Mouse (Mus musculus) CH12.LX (cell line): ENCODE data around the gene Dusp15. TPM values are rescaled to one million over a fixed set of nuclear protein-coding genes. Genes with fewer than 3 reads are reported as not detected.

ENCODE experiments used
- DNase-seq: peaks from one replicate; pipeline ENCODE4 v3.0.0-alpha.2; 2013; ENCODE audit errors: extremely low read depth
- H3K27ac ChIP-seq: 2 replicates; pipeline ENCODE4 v1.5.1; 2012; ENCODE audit warnings: low read depth, mild to moderate bottlenecking, control low read depth, moderate library complexity; ENCODE audit not compliant: insufficient read depth
- H3K27me3 ChIP-seq: replicated peaks from 2 replicates; pipeline ENCODE3; 2012; ENCODE audit warnings: inconsistent platforms
- H3K36me3 ChIP-seq, 2 experiments: replicated peaks in 1 of 2; 2 replicates each; pipeline versions ENCODE3 to v1.6.1; 2012; ENCODE audit warnings: inconsistent platforms in 1 of 2, low read length in 1 of 2, mild to moderate bottlenecking in 1 of 2, mixed read lengths in 1 of 2, moderate library complexity in 1 of 2; ENCODE audit not compliant: control insufficient read depth in 1 of 2, insufficient read depth in 1 of 2
- H3K4me1 ChIP-seq, 2 experiments: 2 replicates each; pipeline ENCODE4 v1.6.1; 2012; ENCODE audit warnings: inconsistent platforms in 1 of 2, moderate library complexity in 1 of 2; ENCODE audit not compliant: insufficient read depth in 2 of 2, control insufficient read depth in 1 of 2
- H3K4me2 ChIP-seq: 2 replicates; pipeline ENCODE4 v1.6.1; 2012; ENCODE audit warnings: low read depth, mild to moderate bottlenecking, control low read depth; ENCODE audit not compliant: poor library complexity, insufficient read depth, severe bottlenecking
- H3K4me3 ChIP-seq, 3 experiments: fragments of 150-350 bp in 1 of 3; sonication (generic) in 1 of 3; replicated peaks in 1 of 3; 2 replicates each; pipeline versions ENCODE3 to v1.5.1; 2011 to 2012; ENCODE audit warnings: low read depth in 2 of 3, low read length in 2 of 3, mild to moderate bottlenecking in 2 of 3, moderate library complexity in 2 of 3, control low read depth in 1 of 3, improper control_type of control experiment in 1 of 3, inconsistent platforms in 1 of 3, mixed read lengths in 1 of 3; ENCODE audit not compliant: poor library complexity in 1 of 3
- H3K79me2 ChIP-seq: replicated peaks from 2 replicates; pipeline ENCODE4 v1.6.1; 2012; ENCODE audit warnings: mild to moderate bottlenecking, moderate library complexity; ENCODE audit not compliant: control insufficient read depth, poor library complexity, insufficient read depth, severe bottlenecking; ENCODE audit errors: extremely low read depth
- H3K9ac ChIP-seq: 2 replicates; pipeline ENCODE4 v1.6.1; 2012; ENCODE audit warnings: low read depth, mild to moderate bottlenecking, control low read depth, moderate library complexity; ENCODE audit not compliant: insufficient read depth
- H3K9me3 ChIP-seq: replicated peaks from 2 replicates; pipeline ENCODE3; 2012; ENCODE audit warnings: low read length, inconsistent platforms, mixed read lengths
- BHLHE40 ChIP-seq: IDR thresholded peaks from 2 replicates; pipeline ENCODE4 v1.6.1; 2011; ENCODE audit warnings: mild to moderate bottlenecking, low read depth, low read length, improper control_type of control experiment
- CHD1 ChIP-seq: IDR thresholded peaks from 2 replicates; pipeline ENCODE4 v1.6.1; 2012; ENCODE audit warnings: low read depth, low read length, improper control_type of control experiment, inconsistent platforms
- CTCF ChIP-seq, 2 experiments: IDR thresholded peaks in 1 of 2; conservative IDR thresholded peaks in 1 of 2; 2 replicates each; pipeline ENCODE4 v1.5.1; 2011 to 2012; ENCODE audit warnings: low read depth in 2 of 2, low read length in 2 of 2, improper control_type of control experiment in 1 of 2, inconsistent platforms in 1 of 2, mild to moderate bottlenecking in 1 of 2, moderate library complexity in 1 of 2
- ELF1 ChIP-seq: IDR thresholded peaks from 2 replicates; pipeline ENCODE4 v1.6.1; 2014; ENCODE audit warnings: low read depth, mild to moderate bottlenecking, inconsistent platforms, low read length, improper control_type of control experiment
- GABPA ChIP-seq: IDR thresholded peaks from 2 replicates; pipeline ENCODE4 v1.6.1; 2012; ENCODE audit warnings: low read depth, low read length, improper control_type of control experiment, inconsistent platforms; ENCODE audit not compliant: insufficient replicate concordance
- IRF4 ChIP-seq: IDR thresholded peaks from 2 replicates; pipeline ENCODE4 v1.6.1; 2014; ENCODE audit warnings: low read depth, mild to moderate bottlenecking, inconsistent platforms, low read length, improper control_type of control experiment
- JUN ChIP-seq: IDR thresholded peaks from 2 replicates; pipeline ENCODE4 v1.6.1; 2011; ENCODE audit warnings: low read depth, mild to moderate bottlenecking, low read length, improper control_type of control experiment, moderate library complexity; ENCODE audit not compliant: insufficient read depth
- JUND ChIP-seq: conservative IDR thresholded peaks from 2 replicates; pipeline ENCODE4 v1.6.1; 2011; ENCODE audit warnings: low read depth, low read length, improper control_type of control experiment
- KAT2A ChIP-seq: IDR thresholded peaks from 2 replicates; pipeline ENCODE4 v1.6.1; 2012; ENCODE audit warnings: low read length, improper control_type of control experiment, inconsistent platforms; ENCODE audit not compliant: insufficient replicate concordance
- MAFK ChIP-seq: IDR thresholded peaks from 2 replicates; pipeline ENCODE4 v1.6.1; 2011; ENCODE audit warnings: low read length, improper control_type of control experiment; ENCODE audit not compliant: insufficient replicate concordance
- MAX ChIP-seq: IDR thresholded peaks from 2 replicates; pipeline ENCODE4 v1.6.1; 2011; ENCODE audit warnings: low read length, improper control_type of control experiment
- MAZ ChIP-seq: IDR thresholded peaks from 2 replicates; pipeline ENCODE4 v1.6.1; 2012; ENCODE audit warnings: low read depth, mild to moderate bottlenecking, inconsistent platforms, low read length, improper control_type of control experiment, moderate library complexity
- MEF2A ChIP-seq: IDR thresholded peaks from 2 replicates; pipeline ENCODE4 v1.6.1; 2014; ENCODE audit warnings: low read depth, mild to moderate bottlenecking, inconsistent platforms, low read length, improper control_type of control experiment, borderline replicate concordance
- NELFE ChIP-seq: IDR thresholded peaks from 2 replicates; pipeline ENCODE4 v1.6.1; 2011; ENCODE audit warnings: low read depth, low read length, improper control_type of control experiment
- NRF1 ChIP-seq: IDR thresholded peaks from 2 replicates; pipeline ENCODE4 v1.6.1; 2014; ENCODE audit warnings: low read depth, mild to moderate bottlenecking, inconsistent platforms, low read length, improper control_type of control experiment, moderate library complexity
- PAX5 ChIP-seq: IDR thresholded peaks from 2 replicates; pipeline ENCODE4 v1.6.1; 2012; ENCODE audit warnings: low read length, inconsistent platforms, mixed read lengths
- POLR2A ChIP-seq: IDR thresholded peaks from 2 replicates; pipeline ENCODE4 v1.6.1; 2011; ENCODE audit warnings: low read depth, mild to moderate bottlenecking, improper control_type of control experiment, low read length
- POLR2AphosphoS2 ChIP-seq: IDR thresholded peaks from 2 replicates; pipeline ENCODE4 v1.6.1; 2011; ENCODE audit warnings: low read depth, low read length, improper control_type of control experiment
- RAD21 ChIP-seq: IDR thresholded peaks from 2 replicates; pipeline ENCODE4 v1.6.1; 2011; ENCODE audit warnings: low read depth, mild to moderate bottlenecking, low read length, improper control_type of control experiment, moderate library complexity
- SIN3A ChIP-seq: IDR thresholded peaks from 2 replicates; pipeline ENCODE4 v1.6.1; 2012; ENCODE audit warnings: low read length, improper control_type of control experiment, inconsistent platforms
- TBP ChIP-seq: conservative IDR thresholded peaks from 2 replicates; pipeline ENCODE4 v1.6.1; 2011; ENCODE audit warnings: low read depth, low read length, improper control_type of control experiment
- TCF12 ChIP-seq: IDR thresholded peaks from 2 replicates; pipeline ENCODE4 v1.6.1; 2014; ENCODE audit warnings: low read depth, mild to moderate bottlenecking, inconsistent platforms, low read length, improper control_type of control experiment
- USF1 ChIP-seq: IDR thresholded peaks from 2 replicates; pipeline ENCODE4 v1.6.1; 2014; ENCODE audit warnings: low read depth, mild to moderate bottlenecking, inconsistent platforms, low read length, improper control_type of control experiment
- USF2 ChIP-seq: conservative IDR thresholded peaks from 2 replicates; pipeline ENCODE4 v1.6.1; 2011; ENCODE audit warnings: low read depth, low read length, improper control_type of control experiment
- ZC3H11A ChIP-seq: IDR thresholded peaks from 2 replicates; pipeline ENCODE4 v1.6.1; 2012; ENCODE audit warnings: low read depth, mild to moderate bottlenecking, inconsistent platforms, low read length, improper control_type of control experiment
- ZKSCAN1 ChIP-seq: IDR thresholded peaks from 2 replicates; pipeline ENCODE4 v1.6.1; 2012; ENCODE audit warnings: low read depth, inconsistent platforms, low read length, improper control_type of control experiment, borderline replicate concordance
- dilution Hi-C: fragments of 300-500 bp; cut with MboI; formaldehyde crosslinking; loops from 2 replicates; pipeline ENCODE4 v1.14.3; 2020; ENCODE audit warnings: low sequenced_read_pairs; ENCODE audit not compliant: extremely low pct_unique_long_range_greater_than_20kb, extremely low pct_ligation_motif_present
- in situ Hi-C: fragments of 300-500 bp; cut with MboI; formaldehyde crosslinking; loops from 3 replicates; pipeline ENCODE4 v1.14.3; 2019; ENCODE audit warnings: low sequenced_read_pairs, low pct_ligation_motif_present, low pct_unique_long_range_greater_than_20kb, mixed read lengths
- polyA plus RNA-seq: library from polyadenylated mRNA; unstranded; fragments of >175 nt; gene quantifications from 2 replicates; pipeline ENCODE4 v1.2.1, GENCODE M21; 2012; ENCODE audit warnings: low read depth; ENCODE audit not compliant: insufficient read length
- total RNA-seq, 2 experiments: library from RNA; depleted of rRNA; stranded (reverse); fragments of 300-350 nt in 1 of 2; fragments of >200 nt in 1 of 2; gene quantifications; 2 replicates each; pipeline ENCODE4 v1.2.3; 2012 to 2014

The Dusp15 gene
- total and polyA plus RNA-seq, 3 experiments: 0.08 to 0.13 TPM; not detected in 1

- Histone ChIP-seq H3K9me3 (no peaks in the 10 kb centered on the region), H3K9ac (no peak overlapping the region), H3K27me3 (peaks cover 9% of the 10 kb centered on the region), H3K79me2 (no peaks in the 10 kb centered on the region), H3K27ac (no peak overlapping the region), H3K4me1 (peaks cover 13 to 96% of the 10 kb centered on the region in 2 experiments), H3K4me2 (no peak overlapping the region), H3K36me3 (no peaks in the 10 kb centered on the region), H3K4me3 (no peak overlapping the region)
- no peak for DNase-seq
- TF ChIP-seq POLR2A (no peak), USF1 (no peak), USF2 (no peak), RAD21 (no peak), MAX (no peak), NRF1 (no peak), BHLHE40 (no peak), KAT2A (no peak), MAFK (no peak), SIN3A (no peak), IRF4 (no peak), TCF12 (no peak), MAZ (no peak), GABPA (no peak), TBP (no peak), NELFE (no peak), POLR2AphosphoS2 (no peak)
- in situ Hi-C loops: no loop called here
- dilution Hi-C loops: no loop called here
These were observed 22.5 kb downstream of the Dusp15 start for GRCm38 (mm10) chr2:152928988-152929370.

- peaks cover 7% of the 10 kb centered on the region for H3K27me3 ChIP-seq
- no peak overlapping the region for H3K9ac ChIP-seq
- dilution Hi-C loops: no loop called here
- no peak for DNase-seq
- no peaks in the 10 kb centered on the region for H3K79me2 ChIP-seq
- H3K4me3 ChIP-seq: no peak overlapping the region
- no peaks in the 10 kb centered on the region for H3K9me3 ChIP-seq
- no peak overlapping the region for H3K27ac ChIP-seq
- H3K4me1 ChIP-seq: peaks cover 14 to 96% of the 10 kb centered on the region in 2 experiments
- in situ Hi-C loops: no loop called here
- no peaks in the 10 kb centered on the region for H3K36me3 ChIP-seq
- no peak overlapping the region for H3K4me2 ChIP-seq
- TF ChIP-seq ZC3H11A (no peak), PAX5 (no peak), JUN (no peak), POLR2AphosphoS2 (no peak), ZKSCAN1 (no peak), CTCF (conservative IDR thresholded peaks at IDR 0.05 in 1 of 2, IDR thresholded peaks at IDR 0.05 in 1 of 2; ENCODE audit: low read depth in 2 of 2, low read length in 2 of 2) (no peak), MEF2A (no peak), KAT2A (no peak), NELFE (no peak), MAZ (no peak), RAD21 (no peak), TBP (no peak), CHD1 (no peak), ELF1 (no peak), GABPA (no peak), JUND (no peak)
These were observed 23.1 kb downstream of the Dusp15 start for GRCm38 (mm10) chr2:152928219-152928987.
